Mouse (Mus musculus): Measurements from ENCODE around the gene Prrt1. TPM values are rescaled to one million over a fixed set of nuclear protein-coding genes. Genes with fewer than 3 reads are reported as not detected.

Prrt1 gene
- polyA plus RNA-seq, 1 experiment from 2014 or later: 39.4 TPM

- DNase-seq (ENCODE audit: low spot score): no peak
Observed at GRCm38 (mm10) chr17:34597566-34598095, 31.7 kb upstream of the Prrt1 start, which contains the start of gene Ager. Gene Ager, plus strand, starts transcription at chr17:34597862.

GRCm38 (mm10) chr17:34599891-34600290 lies 29.4 kb upstream of the Prrt1 start:
- no peak for DNase-seq (ENCODE audit: low spot score)

- DNase-seq (ENCODE audit: low spot score): no peak
Observed at GRCm38 (mm10) chr17:34601796-34602195, 27.5 kb upstream of the Prrt1 start.

- peak; percentile 100 for DNase-seq (ENCODE audit: low spot score)
Observed at GRCm38 (mm10) chr17:34603375-34604060, 25.8 kb upstream of the Prrt1 start, which contains the start of gene Rnf5. Gene Rnf5, minus strand, starts transcription at chr17:34603690.

- peak; percentile 100 for DNase-seq (ENCODE audit: low spot score)
Observed at GRCm38 (mm10) chr17:34604061-34604508, 25.2 kb upstream of the Prrt1 start, which contains the start of gene Agpat1. Gene Agpat1, plus strand, starts transcription at chr17:34604262.

GRCm38 (mm10) chr17:34604511-34605237 lies 24.7 kb upstream of the Prrt1 start:
- DNase-seq (ENCODE audit: low spot score): no peak

GRCm38 (mm10) chr17:34605609-34606008 lies 23.7 kb upstream of the Prrt1 start:
- DNase-seq (ENCODE audit: low spot score): peak; percentile 93

GRCm38 (mm10) chr17:34606186-34607039 lies 22.9 kb upstream of the Prrt1 start:
- peak; percentile 24 for DNase-seq (ENCODE audit: low spot score)

- no peak for DNase-seq (ENCODE audit: low spot score)
Observed at GRCm38 (mm10) chr17:34607997-34608396, 21.3 kb upstream of the Prrt1 start.

- no peak for DNase-seq (ENCODE audit: low spot score)
Observed at GRCm38 (mm10) chr17:34611050-34611449, 18.3 kb upstream of the Prrt1 start.

GRCm38 (mm10) chr17:34613054-34613645 lies 16.2 kb upstream of the Prrt1 start:
- DNase-seq (ENCODE audit: low spot score): no peak

GRCm38 (mm10) chr17:34613830-34614229 lies 15.5 kb upstream of the Prrt1 start:
- no peak for DNase-seq (ENCODE audit: low spot score)

- no peak for DNase-seq (ENCODE audit: low spot score)
Observed at GRCm38 (mm10) chr17:34615871-34616270, 13.5 kb upstream of the Prrt1 start, which contains the start of gene Egfl8. Gene Egfl8, minus strand, starts transcription at chr17:34615971.

GRCm38 (mm10) chr17:34618999-34619398 lies 10.3 kb upstream of the Prrt1 start:
- peak; percentile 85 for DNase-seq (ENCODE audit: low spot score)

- no peak for DNase-seq (ENCODE audit: low spot score)
Observed at GRCm38 (mm10) chr17:34621006-34621405, 8.3 kb upstream of the Prrt1 start.

GRCm38 (mm10) chr17:34623161-34623560 lies 6.2 kb upstream of the Prrt1 start:
- DNase-seq (ENCODE audit: low spot score): no peak

GRCm38 (mm10) chr17:34624981-34625380 lies 4.4 kb upstream of the Prrt1 start:
- DNase-seq (ENCODE audit: low spot score): no peak

GRCm38 (mm10) chr17:34626062-34626772 lies 3.1 kb upstream of the Prrt1 start:
- no peak for DNase-seq (ENCODE audit: low spot score)

GRCm38 (mm10) chr17:34626773-34627092 lies 2.6 kb upstream of the Prrt1 start:
- peak; percentile 61 for DNase-seq (ENCODE audit: low spot score)

All from thymus, postnatal 0 days (tissue).